Mouse (Mus musculus) hindbrain, embryonic 10.5 days (tissue): ENCODE data around the gene Insm2. TPM values are rescaled to one million over a fixed set of nuclear protein-coding genes. Genes with fewer than 3 reads are reported as not detected.

Source experiments
- DNase-seq: peaks from one replicate; pipeline ENCODE4 v3.0.0-alpha.2; 2017; ENCODE audit warnings: low spot score
- H3K27ac ChIP-seq: fragments of 300-500 bp; sonication (generic); 2 replicates; pipeline ENCODE4 v1.5.1; 2016; ENCODE audit warnings: mild to moderate bottlenecking, moderate library complexity
- H3K27me3 ChIP-seq: fragments of 300-500 bp; sonication (generic); 2 replicates; pipeline ENCODE4 v1.6.1; 2016; ENCODE audit warnings: mild to moderate bottlenecking; ENCODE audit not compliant: poor library complexity, insufficient read depth, severe bottlenecking
- H3K36me3 ChIP-seq: fragments of 300-500 bp; sonication (generic); 2 replicates; pipeline ENCODE4 v1.6.1; 2016; ENCODE audit warnings: mild to moderate bottlenecking, moderate library complexity
- H3K4me1 ChIP-seq: fragments of 300-500 bp; sonication (generic); replicated peaks from 2 replicates; pipeline ENCODE4 v1.6.1; 2016; ENCODE audit warnings: mild to moderate bottlenecking
- H3K4me3 ChIP-seq: fragments of 300-500 bp; sonication (generic); 2 replicates; pipeline ENCODE4 v1.5.1; 2016; ENCODE audit warnings: mild to moderate bottlenecking, moderate library complexity
- H3K9me3 ChIP-seq: fragments of 300-500 bp; sonication (generic); 2 replicates; pipeline ENCODE4 v1.6.1; 2016; ENCODE audit warnings: mild to moderate bottlenecking, moderate library complexity
- WGBS: fragments of 180-500 bp; shearing (Covaris S2); methylation state at CpG from one replicate; pipeline ENCODE4 v1.1.7; 2016; 5-methylcytosine and 5-hydroxymethylcytosine counted together
- polyA plus RNA-seq: library from polyadenylated mRNA; unstranded; fragments of >200 nt; fragmentation: Nextera tagmentation; extraction: Ambion mirVana; gene quantifications from 2 replicates; pipeline ENCODE4 v1.2.1, GENCODE M21; 2016

The Insm2 gene
- polyA plus RNA-seq, 1 experiment from 2014 or later: 0.99 TPM

GRCm38 (mm10) chr12:55622615-55623245 is 23.5 kb downstream of the Insm2 start:
- peak; percentile 20 for DNase-seq
- 33% methylated on average over 3 of the region's 3 CpGs for WGBS
- H3K4me3 ChIP-seq: no peak overlapping the region

GRCm38 (mm10) chr12:55623254-55623653 is 24.0 kb downstream of the Insm2 start:
- 86% methylated on average over 5 of the region's 5 CpGs for WGBS
- Histone ChIP-seq H3K9me3 (no peaks in the 10 kb centered on the region), H3K4me1 (peaks cover 15% of the 10 kb centered on the region), H3K4me3 (no peak overlapping the region), H3K27ac (no peak overlapping the region), H3K36me3 (no peaks in the 10 kb centered on the region), H3K27me3 (peaks cover 4% of the 10 kb centered on the region; the same call in 1 of the 2 replicates)
- DNase-seq: no peak

More at GRCm38 (mm10) chr12:55622615-55623245, 23.5 kb downstream of the Insm2 start:
- Histone ChIP-seq H3K27me3 (peaks cover 4% of the 10 kb centered on the region; the same call in 1 of the 2 replicates), H3K36me3 (no peaks in the 10 kb centered on the region), H3K27ac (no peak overlapping the region; the same call in 1 of the 2 replicates), H3K9me3 (no peaks in the 10 kb centered on the region), H3K4me1 (peaks cover 15% of the 10 kb centered on the region)

- Histone ChIP-seq H3K9me3 (no peaks in the 10 kb centered on the region), H3K36me3 (no peaks in the 10 kb centered on the region), H3K4me3 (no peak overlapping the region), H3K4me1 (peaks cover 15% of the 10 kb centered on the region), H3K27me3 (peaks cover 4% of the 10 kb centered on the region; the same call in 1 of the 2 replicates), H3K27ac (no peak overlapping the region)
- peak; percentile 10 for DNase-seq
- 28% methylated on average over 4 of the region's 4 CpGs for whole genome bisulfite sequencing
These were observed 27.5 kb downstream of the Insm2 start for GRCm38 (mm10) chr12:55626711-55627110.

- Histone ChIP-seq H3K9me3 (no peaks in the 10 kb centered on the region), H3K36me3 (no peaks in the 10 kb centered on the region), H3K4me3 (no peak overlapping the region), H3K27me3 (no peaks in the 10 kb centered on the region), H3K4me1 (no peaks in the 10 kb centered on the region), H3K27ac (no peak overlapping the region)
- no peak for DNase-seq
- WGBS: 93% methylated on average over 7 of the region's 7 CpGs
These were observed 48.8 kb downstream of the Insm2 start for GRCm38 (mm10) chr12:55648011-55648525.

Other genes with a start within 250 kb of the Insm2 start
- gene Psma6, start 215.2 kb upstream of the Insm2 start, polyA plus RNA-seq: 497 and 528 TPM in 2 replicates
- gene Nfkbia, start 106.8 kb upstream of the Insm2 start, polyA plus RNA-seq: 33.8 and 37.1 TPM in 2 replicates
- gene Aldoart2, start 34.2 kb upstream of the Insm2 start, polyA plus RNA-seq: not detected in 2 replicates
- 11.0 and 11.7 TPM in 2 replicates for gene Ralgapa1, start 221.7 kb downstream of the Insm2 start, polyA plus RNA-seq
- 31.8 and 34.9 TPM in 2 replicates for gene Brms1l, start 236.9 kb downstream of the Insm2 start, polyA plus RNA-seq